ENCODE assay signal across 21 mouse cellular contexts in the genomic region with DNA sequence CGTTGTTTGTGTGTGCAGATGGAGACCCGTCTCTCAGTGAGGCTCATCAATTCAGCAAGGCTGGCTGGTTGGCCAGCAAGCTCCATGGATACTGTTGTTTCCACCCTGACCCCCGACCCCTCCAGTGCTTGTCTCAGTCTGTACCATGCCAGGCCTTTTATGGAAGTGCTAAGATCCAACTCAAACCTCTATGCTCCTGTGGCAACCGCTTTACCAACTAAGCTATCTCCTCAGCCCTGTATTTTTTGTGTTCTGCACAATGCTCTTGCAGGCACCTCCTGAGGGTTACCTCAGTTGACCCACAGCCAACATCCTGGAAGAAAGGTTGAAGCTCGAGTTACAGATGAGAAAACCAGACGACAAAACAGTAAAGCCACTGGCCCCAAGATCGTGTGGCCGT.
DNase-seq lines count a peak whose midpoint lies in the region; ATAC-seq and TF ChIP-seq lines count a peak whose summit lies in the region.
"Had no signal": no experiment of that assay in that cellular context is flagged by ENCODE, and none has a peak within 500 bp of the region (broad histone marks: within the 10 kb centered on the region; RNA-seq: fewer than 3 reads in every experiment).

No protein-coding gene starts in this region.

- H3K27me3 ChIP-seq in midbrain, embryonic 10.5 days (ENCODE audit: low read depth, poor library complexity, severe bottlenecking) = no peaks in the 10 kb centered on the region
- H3K27me3 ChIP-seq in midbrain, embryonic 15.5 days (replicated peaks) = no peaks in the 10 kb centered on the region
- H3K27me3 ChIP-seq in hindbrain, embryonic 14.5 days (ENCODE audit: control insufficient read depth, insufficient read depth, low read length) = no peaks in the 10 kb centered on the region
- no peaks in the 10 kb centered on the region for H3K27me3 ChIP-seq in liver, postnatal 0 days (ENCODE audit: insufficient read depth, low read length)
- H3K27me3 ChIP-seq: stomach, embryonic 15.5 days had no signal

- no peak for ATAC-seq in midbrain, embryonic 15.5 days (replicated peaks)
- ATAC-seq in hindbrain, embryonic 14.5 days (ENCODE audit: low FRiP score) = peak; percentile 55
- no peak for ATAC-seq in liver, postnatal 0 days
- no peak for ATAC-seq in cerebellum, adult (ENCODE audit: insufficient number of reproducible peaks, low FRiP score, low TSS enrichment)
- ATAC-seq: activated CD4-positive, CD25-positive, alpha-beta regulatory T cell, adult 4 months; intestine, embryonic 16.5 days; lung, postnatal 0 days had no signal

- no peak for TF ChIP-seq CTCF in liver, postnatal 0 days (IDR thresholded peaks at IDR 0.05; ENCODE audit: low read depth)

- H3K4me3 ChIP-seq in midbrain, embryonic 10.5 days = no peak overlapping the region
- no peak overlapping the region for H3K4me3 ChIP-seq in midbrain, embryonic 15.5 days
- no peak overlapping the region for H3K4me3 ChIP-seq in hindbrain, embryonic 14.5 days (replicated peaks; ENCODE audit: low read length)
- no peak overlapping the region for H3K4me3 ChIP-seq in liver, postnatal 0 days (ENCODE audit: low read depth, low read length)
- H3K4me3 ChIP-seq: embryonic facial prominence, embryonic 10.5 days; heart, embryonic 10.5 days; stomach, embryonic 15.5 days had no signal

- no peaks in the 10 kb centered on the region for H3K36me3 ChIP-seq in midbrain, embryonic 10.5 days
- no peaks in the 10 kb centered on the region for H3K36me3 ChIP-seq in midbrain, embryonic 15.5 days (replicated peaks)
- no peaks in the 10 kb centered on the region for H3K36me3 ChIP-seq in hindbrain, embryonic 14.5 days (replicated peaks; ENCODE audit: control insufficient read depth, insufficient read depth)
- no peaks in the 10 kb centered on the region for H3K36me3 ChIP-seq in liver, postnatal 0 days (replicated peaks; ENCODE audit: insufficient read depth, low read length)
- H3K36me3 ChIP-seq: embryonic facial prominence, embryonic 10.5 days; heart, embryonic 10.5 days; stomach, embryonic 15.5 days had no signal

- peaks cover 28% of the 10 kb centered on the region for H3K4me1 ChIP-seq in midbrain, embryonic 10.5 days
- no peaks in the 10 kb centered on the region; the same call in 1 of the 2 replicates for H3K4me1 ChIP-seq in midbrain, embryonic 15.5 days
- H3K4me1 ChIP-seq in hindbrain, embryonic 14.5 days (replicated peaks; ENCODE audit: control insufficient read depth, insufficient read depth, low read length) = 0 out of 2 replicates have a peak, but pooled peaks cover 8% of the 10 kb centered on the region
- H3K4me1 ChIP-seq in liver, postnatal 0 days (ENCODE audit: insufficient read depth) = no peaks in the 10 kb centered on the region
- H3K4me1 ChIP-seq: heart, embryonic 10.5 days; stomach, embryonic 15.5 days had no signal

- no peaks in the 10 kb centered on the region for H3K9me3 ChIP-seq in midbrain, embryonic 10.5 days (replicated peaks)
- H3K9me3 ChIP-seq in midbrain, embryonic 15.5 days = no peaks in the 10 kb centered on the region
- no peaks in the 10 kb centered on the region for H3K9me3 ChIP-seq in hindbrain, embryonic 14.5 days (ENCODE audit: control insufficient read depth, low read length)
- H3K9me3 ChIP-seq in liver, postnatal 0 days (ENCODE audit: low read length) = no peaks in the 10 kb centered on the region
- H3K9me3 ChIP-seq: embryonic facial prominence, embryonic 10.5 days; heart, embryonic 10.5 days; stomach, embryonic 15.5 days had no signal

- no peak for TF ChIP-seq EP300 in liver, postnatal 0 days (IDR thresholded peaks at IDR 0.05; ENCODE audit: low read depth)

- H3K9ac ChIP-seq in midbrain, embryonic 15.5 days = no peak overlapping the region
- no peak overlapping the region for H3K9ac ChIP-seq in hindbrain, embryonic 14.5 days
- no peak overlapping the region for H3K9ac ChIP-seq in liver, postnatal 0 days (replicated peaks)
- H3K9ac ChIP-seq: stomach, embryonic 15.5 days had no signal

- H3K4me2 ChIP-seq in midbrain, embryonic 15.5 days = no peak overlapping the region
- H3K4me2 ChIP-seq in hindbrain, embryonic 14.5 days (replicated peaks) = no peak overlapping the region
- H3K4me2 ChIP-seq in liver, postnatal 0 days (ENCODE audit: low read depth, low read length) = no peak overlapping the region
- H3K4me2 ChIP-seq: stomach, embryonic 15.5 days had no signal

- peak; percentile 36 for DNase-seq in midbrain, embryonic 10.5 days (ENCODE audit: low spot score)
- DNase-seq in embryo, embryonic 10 days (ENCODE audit: low spot score) = peak; percentile 39
- DNase-seq in embryo, embryonic 11 days = peak; percentile 32
- DNase-seq in hindbrain, embryonic 14.5 days (ENCODE audit: low spot score) = no peak
- DNase-seq in liver, postnatal 0 days = no peak
- DNase-seq in spleen, adult 12 weeks (ENCODE audit: low spot score) = no peak
- DNase-seq: adrenal gland, adult 8-10 months; cerebellum, adult 2 months; cerebellum, postnatal 25 days; right cerebral cortex, postnatal 4 days; thymus, postnatal 25 days had no signal

- H3K27ac ChIP-seq in midbrain, embryonic 10.5 days (replicated peaks) = peak overlapping the region; percentile 61
- no peak overlapping the region for H3K27ac ChIP-seq in midbrain, embryonic 15.5 days
- H3K27ac ChIP-seq in hindbrain, embryonic 14.5 days = no peak overlapping the region
- H3K27ac ChIP-seq in liver, postnatal 0 days (ENCODE audit: low read depth) = no peak overlapping the region
- H3K27ac ChIP-seq: embryonic facial prominence, embryonic 10.5 days; heart, embryonic 10.5 days; kidney, postnatal 0 days; macrophage; stomach, embryonic 15.5 days had no signal

- WGBS in midbrain, embryonic 10.5 days = 48% methylated on average over 8 of the region's 8 CpGs
- WGBS in midbrain, embryonic 15.5 days = 48% methylated on average over 8 of the region's 8 CpGs
- WGBS in hindbrain, embryonic 14.5 days = 22% methylated on average over 8 of the region's 8 CpGs
- 62% methylated on average over 8 of the region's 8 CpGs for WGBS in liver, postnatal 0 days (ENCODE audit: insufficient replicate concordance)

Comparison
In these comparisons a context has a peak if more than half of its experiments do, and no peak if none do; other contexts are left out.
1. DNase-seq: peak in midbrain, embryonic 10.5 days (single experiment), embryo, embryonic 10 days (single experiment) and embryo, embryonic 11 days (single experiment); none in hindbrain, embryonic 14.5 days (single experiment), liver, postnatal 0 days (single experiment) and spleen, adult 12 weeks (single experiment).